Mouse (Mus musculus) spleen, adult 12 weeks (tissue): Measurements from ENCODE around the gene Onecut1.

ENCODE experiments used
- DNase-seq: peaks from one replicate; pipeline ENCODE4 v3.0.0; 2022; ENCODE audit warnings: low spot score

Gene Onecut1

GRCm38 (mm10) chr9:74911430-74911829 lies 49.7 kb downstream of the Onecut1 start:
- DNase-seq, result no peak

DNA sequence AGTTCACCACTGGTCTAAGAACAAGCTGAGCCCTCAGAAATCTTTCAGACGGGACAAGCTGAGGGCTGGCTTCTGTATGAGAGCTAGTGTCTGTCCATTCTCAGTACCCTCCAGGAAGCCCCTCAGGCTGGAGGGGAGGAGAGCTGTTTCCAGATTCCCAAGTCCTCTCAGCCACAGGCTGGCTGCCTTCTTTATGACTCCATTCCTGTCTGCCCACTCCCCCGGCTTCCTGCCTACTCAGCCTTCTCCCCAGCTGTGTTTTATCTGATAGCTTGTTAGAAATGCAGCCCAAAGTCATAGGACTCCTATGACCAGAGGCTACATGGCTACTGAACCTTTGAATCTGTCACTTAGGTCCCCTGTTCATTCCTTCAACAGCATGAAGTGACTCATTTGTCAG lies 50.2 kb downstream of the Onecut1 start:
- DNase-seq, result no peak

DNA sequence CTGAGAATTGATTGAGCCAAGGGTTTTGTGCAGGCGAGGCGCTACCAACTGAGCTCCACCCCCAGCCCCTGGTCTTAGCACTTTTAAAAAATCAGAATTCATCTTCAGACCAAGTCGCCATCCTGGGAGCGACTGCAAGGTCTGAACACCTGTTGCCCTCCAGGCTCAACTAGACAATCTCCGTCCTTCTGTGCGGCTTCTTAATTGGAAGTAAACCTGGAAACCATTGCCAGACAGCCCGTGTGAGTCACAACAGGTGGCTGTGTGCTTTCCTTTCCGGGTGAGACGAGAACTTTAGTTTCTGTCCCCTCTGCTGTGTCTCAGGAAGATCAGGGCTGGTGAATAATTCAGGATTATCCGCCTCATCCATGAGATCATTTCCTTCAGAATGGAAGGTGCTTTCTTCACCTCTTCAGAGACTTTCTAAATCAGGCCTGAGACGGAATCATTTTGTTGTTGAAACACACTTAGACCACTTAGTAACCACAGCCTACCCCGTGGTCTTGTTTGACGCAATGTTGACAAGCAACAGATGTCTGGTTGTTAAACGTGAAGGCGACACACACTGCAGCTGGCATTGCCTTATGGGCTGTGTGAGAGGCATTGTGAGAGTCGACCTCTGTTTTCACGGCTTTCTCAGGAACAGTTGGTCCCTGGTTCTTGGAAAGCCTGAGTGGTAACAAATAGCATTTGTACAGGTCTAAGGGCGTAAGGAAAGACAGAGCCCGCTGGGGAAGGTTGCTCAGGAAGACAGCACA lies 51.1 kb downstream of the Onecut1 start:
- DNase-seq, result no peak

DNA sequence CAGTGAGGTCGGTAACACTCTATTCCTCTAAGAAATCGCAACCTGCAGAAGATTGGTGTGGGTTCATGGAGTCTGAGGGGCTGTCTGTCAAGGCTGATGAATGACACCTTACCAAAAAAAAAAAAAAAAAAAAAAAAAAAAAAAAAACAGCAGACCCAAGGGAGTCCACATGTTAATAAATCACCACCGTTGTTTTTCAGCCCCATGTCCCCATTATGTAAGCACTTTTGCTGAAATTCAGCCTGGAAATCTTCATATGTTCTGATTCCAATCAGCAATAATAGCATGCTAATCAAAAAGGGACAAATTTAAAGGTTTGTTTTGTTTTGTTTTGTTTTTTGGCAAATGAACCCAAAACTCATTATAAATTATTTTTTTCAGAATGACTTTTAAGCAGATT lies 53.9 kb downstream of the Onecut1 start:
- no peak for DNase-seq

- DNase-seq, result no peak
Measured at GRCm38 (mm10) chr9:74920450-74920849, 58.7 kb downstream of the Onecut1 start.

DNA sequence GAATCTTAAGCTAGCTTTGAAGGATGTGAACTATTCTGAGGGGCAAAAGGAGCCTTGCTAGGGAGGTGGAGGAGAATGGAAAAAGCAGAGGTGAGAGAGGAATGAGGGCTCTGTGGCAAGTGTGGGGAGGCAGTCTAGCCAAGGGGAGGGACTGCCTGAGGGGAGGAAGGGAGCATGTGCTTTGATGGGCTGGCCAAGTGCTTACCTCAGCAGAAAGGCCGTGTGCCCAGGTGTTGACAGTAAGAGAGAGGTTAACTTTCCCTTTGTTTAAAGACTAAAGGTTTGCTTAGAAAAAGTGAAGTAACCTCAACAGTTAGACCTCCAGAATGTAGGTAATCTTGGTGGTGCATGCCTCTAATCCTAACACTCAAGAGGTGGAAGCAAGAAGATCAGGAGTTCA lies 59.7 kb downstream of the Onecut1 start:
- DNase-seq, result no peak

DNA sequence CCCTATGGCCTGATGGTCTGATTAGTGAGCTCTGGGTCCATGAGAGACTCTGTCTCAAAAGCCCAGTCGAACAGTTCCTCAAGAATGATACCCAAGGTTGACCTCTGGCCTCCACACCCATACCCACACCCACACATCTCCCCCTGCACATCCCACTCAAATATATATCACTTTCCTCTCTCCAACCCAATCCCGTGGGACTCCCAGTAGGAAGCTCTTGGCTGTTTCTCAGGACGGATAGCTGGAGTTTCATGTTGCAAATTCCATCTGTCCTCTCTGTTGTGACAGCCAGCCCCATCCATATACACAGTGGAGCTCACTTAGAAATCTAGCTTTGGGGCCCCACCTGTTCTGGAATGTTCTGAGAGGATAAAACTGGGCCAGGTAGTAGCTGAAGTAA lies 61.2 kb downstream of the Onecut1 start:
- no peak for DNase-seq

- no peak for DNase-seq
Measured at GRCm38 (mm10) chr9:74923291-74923977, 61.7 kb downstream of the Onecut1 start.

DNA sequence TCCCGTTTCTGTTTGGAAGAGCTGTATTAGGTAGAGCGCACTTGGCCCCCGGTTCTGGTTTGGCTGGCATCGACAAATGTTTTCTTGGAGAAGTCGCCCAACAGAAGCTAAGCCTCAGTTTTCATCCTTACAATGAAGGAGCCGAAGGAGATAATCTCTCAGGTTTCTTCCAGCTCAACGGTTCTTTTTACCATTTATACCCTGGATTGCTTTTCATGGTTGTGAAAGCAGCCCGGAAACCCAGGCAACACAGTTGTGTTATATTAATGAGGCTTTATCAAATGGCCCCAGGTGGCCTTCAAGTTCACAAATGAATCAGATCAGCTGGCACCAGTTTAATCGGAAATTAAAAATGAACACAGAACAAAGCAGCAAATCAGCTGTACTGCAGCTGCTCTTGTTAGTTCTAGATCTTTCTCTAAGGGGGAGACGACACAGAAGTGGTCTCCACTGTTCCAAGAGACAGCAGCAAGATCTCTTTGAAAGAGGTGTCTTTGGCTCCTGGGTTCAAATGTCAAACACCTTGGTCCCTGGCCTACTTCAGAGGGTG lies 63.6 kb downstream of the Onecut1 start:
- no peak for DNase-seq

- no peak for DNase-seq
Measured at GRCm38 (mm10) chr9:74929981-74930423, 68.3 kb downstream of the Onecut1 start.

DNA sequence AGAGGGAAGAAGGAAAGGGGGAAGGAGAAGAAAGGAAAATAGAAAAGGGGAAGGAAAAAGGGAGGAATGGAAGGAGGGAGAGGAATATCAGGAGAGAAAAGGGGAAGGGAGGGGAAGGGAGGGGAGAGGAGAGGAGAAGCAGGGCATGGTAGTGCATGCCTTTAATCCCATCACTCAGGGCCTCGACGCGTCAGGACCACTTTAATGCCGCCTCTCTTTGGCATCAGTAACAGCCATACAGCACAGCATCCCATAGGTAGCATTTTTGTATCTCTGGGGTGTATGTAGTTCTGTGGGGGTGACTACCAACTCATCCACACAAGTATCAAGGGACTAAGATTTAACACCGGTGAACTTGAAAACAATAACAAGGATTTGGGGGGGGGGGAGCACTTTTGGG lies 68.9 kb downstream of the Onecut1 start:
- DNase-seq, result no peak

GRCm38 (mm10) chr9:74935289-74935688 lies 73.6 kb downstream of the Onecut1 start:
- DNase-seq, result no peak

GRCm38 (mm10) chr9:74937761-74938160 lies 76.0 kb downstream of the Onecut1 start:
- DNase-seq, result no peak

DNA sequence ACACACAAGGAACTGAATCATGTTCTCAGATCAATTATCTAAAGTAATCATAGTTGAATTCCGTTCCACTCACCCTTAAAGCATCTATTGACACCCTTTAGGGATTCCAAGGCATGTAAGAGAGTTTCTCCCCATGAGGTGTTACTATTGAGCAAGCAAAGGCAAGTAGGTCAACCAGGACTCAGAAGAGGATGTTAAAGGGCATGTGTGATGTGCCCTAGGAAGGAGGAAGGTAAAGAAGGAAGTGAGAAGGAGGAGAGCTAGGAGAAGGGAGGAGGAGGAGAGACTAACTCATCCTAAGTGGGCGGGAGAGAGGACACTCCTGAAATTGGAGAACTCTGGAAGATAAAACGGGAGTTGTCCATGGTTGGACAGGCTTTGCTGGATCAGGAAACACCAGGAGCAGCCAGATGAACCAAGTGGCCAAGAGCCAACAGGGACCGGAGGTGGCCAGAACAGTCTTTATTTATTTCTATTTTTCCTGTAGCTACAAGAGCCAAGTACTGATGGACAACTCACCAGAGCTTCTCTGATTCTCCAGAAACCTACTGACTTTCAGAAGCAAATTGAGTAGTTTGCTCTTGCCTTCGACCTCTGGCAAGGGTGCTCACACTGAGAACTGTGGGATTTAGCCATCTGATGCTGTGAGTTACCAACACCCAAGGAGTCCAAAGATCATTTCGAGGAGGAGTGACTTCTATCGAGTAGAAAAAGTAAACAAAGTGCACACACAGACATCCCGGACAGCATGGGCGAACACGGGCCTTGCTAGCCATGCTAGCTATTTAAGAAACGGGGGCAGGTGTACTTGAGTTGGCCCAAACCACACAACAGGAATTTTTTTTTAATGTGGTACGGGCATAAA lies 77.2 kb downstream of the Onecut1 start:
- no peak for DNase-seq
